Mouse (Mus musculus) cerebellum, adult 2 months (tissue): ENCODE results near the gene Ispd.

Experiments
- CTCF ChIP-seq: fragments of 200-500 bp; IDR thresholded peaks from 2 replicates; pipeline ENCODE4 v1.5.1; 2011; ENCODE audit warnings: low read depth, mild to moderate bottlenecking, control low read depth, low read length, moderate library complexity, borderline replicate concordance; ENCODE audit not compliant: insufficient read depth
- POLR2A ChIP-seq: fragments of 200-500 bp; IDR thresholded peaks from 2 replicates; pipeline ENCODE4 v1.6.1; 2011; ENCODE audit warnings: low read length, control low read depth, borderline replicate concordance; ENCODE audit not compliant: insufficient read depth

DNA sequence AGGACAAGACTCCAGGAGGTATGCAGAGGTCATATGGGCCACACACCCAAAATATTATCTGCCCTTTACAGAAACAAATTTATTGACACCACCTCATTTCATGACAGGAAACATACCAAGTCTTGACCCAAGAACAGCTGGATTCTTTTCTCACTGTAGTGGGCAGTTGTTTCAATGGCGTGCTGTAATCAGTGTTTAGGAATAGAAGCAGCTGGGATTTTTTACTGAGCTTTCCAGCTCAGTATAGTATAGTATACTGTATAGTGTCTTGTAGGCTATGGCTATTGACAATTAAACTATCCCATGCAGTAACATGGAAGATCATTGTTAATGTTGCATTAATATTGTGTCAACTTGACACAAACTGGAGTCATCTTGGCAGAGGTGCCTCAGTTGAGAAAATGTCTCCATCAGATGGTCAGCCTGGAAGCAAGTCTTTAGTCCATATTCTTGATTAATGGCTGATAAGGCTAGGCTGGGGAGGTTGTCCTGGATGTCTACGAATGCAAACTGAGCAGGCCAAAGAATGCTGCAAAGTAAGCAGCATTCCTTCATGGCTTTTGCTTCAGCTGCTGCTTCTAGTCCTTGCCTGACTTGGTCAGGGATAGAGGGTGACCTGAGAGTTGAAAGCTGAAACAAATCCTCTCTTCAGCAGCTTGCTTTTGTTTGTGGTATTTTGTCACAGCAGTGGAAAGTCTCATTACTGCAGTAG, 216.4 kb downstream of the Ispd start:
- TF ChIP-seq CTCF, result no peak
- no peak for TF ChIP-seq POLR2A
